Mouse (Mus musculus) lung, adult 2 months (tissue): Measurements from ENCODE around the gene Sulf2.

Source experiments
- CTCF ChIP-seq: fragments of 200-500 bp; IDR thresholded peaks from 2 replicates; pipeline ENCODE4 v1.5.1; 2011; ENCODE audit warnings: mild to moderate bottlenecking, low read length, control low read depth; ENCODE audit not compliant: insufficient read depth
- POLR2A ChIP-seq: fragments of 200-500 bp; IDR thresholded peaks from 2 replicates; pipeline ENCODE4 v1.6.1; 2011; ENCODE audit warnings: low read depth, mild to moderate bottlenecking, control low read depth, low read length, borderline replicate concordance; ENCODE audit errors: extremely low read depth

DNA sequence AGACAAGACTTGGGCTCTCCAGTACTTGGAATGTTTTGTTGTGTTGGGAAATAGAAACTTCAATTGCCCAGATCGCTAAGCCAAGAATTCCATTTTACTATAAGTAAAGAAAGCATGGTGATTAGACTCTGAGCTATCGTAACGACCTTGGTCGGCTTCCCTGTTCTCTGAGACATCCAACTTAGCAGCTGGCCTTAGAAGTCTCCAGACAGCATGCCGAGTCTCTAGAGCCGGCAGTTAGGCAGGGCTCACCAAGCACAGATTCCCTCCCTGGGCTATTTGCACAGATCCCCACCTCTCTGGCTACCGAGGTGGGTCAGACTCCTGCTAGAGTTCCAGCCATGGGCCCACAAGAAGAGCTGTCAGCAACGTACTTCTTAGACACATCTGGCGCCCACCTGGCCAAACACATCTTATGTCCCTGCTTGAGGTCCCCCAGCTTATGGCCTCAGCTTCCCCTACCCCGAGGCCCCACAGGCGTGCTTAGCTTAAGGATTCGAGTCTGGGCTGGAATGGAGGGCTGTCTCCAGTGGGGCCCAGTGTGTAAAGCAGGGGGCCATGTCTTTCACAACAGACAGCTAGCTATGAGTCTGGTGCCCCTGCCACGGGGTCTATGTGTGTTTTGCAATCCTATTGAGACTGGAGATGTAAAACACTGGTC, 6.7 kb downstream of the Sulf2 start:
- TF ChIP-seq CTCF (no peak), POLR2A (no peak)
